Mouse (Mus musculus) c-Kit-positive CD71-positive TER-119-positive erythroid progenitor cells, embryonic 14.5 days (primary cell): ENCODE measurements around the gene Pou3f1.

Experiments
- DNase-seq: peaks from one replicate; pipeline ENCODE4 v3.0.0-alpha.2; 2013; ENCODE audit warnings: low spot score

Pou3f1 gene

GRCm38 (mm10) chr4:124656518-124656853 is at the start of gene Pou3f1:
Gene Pou3f1, plus strand, starts transcription at chr4:124656807.
- DNase-seq: no peak

DNA sequence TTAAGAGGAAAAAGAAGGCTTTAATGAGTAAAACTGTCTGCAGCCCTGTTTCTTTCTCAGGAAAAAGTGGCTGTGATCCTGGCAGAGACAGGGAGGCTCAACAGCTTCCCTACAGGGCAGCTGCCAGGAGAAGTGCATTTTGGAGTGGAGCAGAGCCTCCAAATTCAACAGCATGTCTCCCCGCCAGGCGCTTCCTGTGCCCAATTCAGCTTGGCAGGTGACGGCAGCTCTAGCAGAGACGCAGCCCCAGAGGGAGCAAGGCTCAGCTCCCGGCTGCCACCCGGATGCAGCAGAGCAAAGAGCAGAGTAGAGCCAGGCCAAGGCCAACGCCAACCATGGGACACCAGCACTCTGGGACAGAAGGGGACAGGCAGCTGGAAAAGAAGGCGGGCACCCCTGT is 49.4 kb upstream of the Pou3f1 start:
- no peak for DNase-seq

- DNase-seq: no peak
These were observed 46.5 kb upstream of the Pou3f1 start for GRCm38 (mm10) chr4:124610066-124610465.

- no peak for DNase-seq
These were observed 45.9 kb upstream of the Pou3f1 start, which contains the start of gene 3100002H09Rik for GRCm38 (mm10) chr4:124610703-124611102. Gene 3100002H09Rik, minus strand, starts transcription at chr4:124610803.

DNA sequence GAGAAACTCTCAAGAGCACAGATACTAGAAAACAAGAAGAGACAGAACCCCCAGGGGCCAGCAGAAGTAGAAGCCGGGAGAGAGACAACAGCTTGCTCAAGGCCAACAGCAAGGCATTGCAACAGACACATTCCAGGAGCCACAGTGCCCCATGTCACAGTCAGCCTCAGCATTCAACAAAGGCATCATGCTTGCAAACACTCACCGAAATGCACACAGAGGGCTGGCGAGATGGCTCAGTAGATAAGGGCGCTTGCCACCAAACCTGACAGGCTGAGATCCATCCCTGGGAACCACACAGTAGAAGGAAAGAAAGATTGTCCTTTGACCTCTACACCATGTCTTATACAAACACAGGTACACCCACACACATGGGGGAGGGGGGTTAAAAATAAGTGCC is 44.8 kb upstream of the Pou3f1 start:
- DNase-seq: no peak

GRCm38 (mm10) chr4:124614189-124614588 is 42.4 kb upstream of the Pou3f1 start:
- no peak for DNase-seq

- no peak for DNase-seq
These were observed 41.1 kb upstream of the Pou3f1 start for GRCm38 (mm10) chr4:124615406-124615960.

GRCm38 (mm10) chr4:124615986-124616385 is 40.6 kb upstream of the Pou3f1 start:
- no peak for DNase-seq

GRCm38 (mm10) chr4:124616636-124617035 is 40.0 kb upstream of the Pou3f1 start:
- no peak for DNase-seq

- DNase-seq: no peak
These were observed 38.0 kb upstream of the Pou3f1 start for GRCm38 (mm10) chr4:124618599-124618998.

GRCm38 (mm10) chr4:124621406-124621805 is 35.2 kb upstream of the Pou3f1 start:
- DNase-seq: no peak

GRCm38 (mm10) chr4:124622566-124622965 is 34.0 kb upstream of the Pou3f1 start:
- DNase-seq: no peak

GRCm38 (mm10) chr4:124624111-124624581 is 32.5 kb upstream of the Pou3f1 start:
- DNase-seq: no peak

GRCm38 (mm10) chr4:124626836-124627235 is 29.8 kb upstream of the Pou3f1 start:
- no peak for DNase-seq

DNA sequence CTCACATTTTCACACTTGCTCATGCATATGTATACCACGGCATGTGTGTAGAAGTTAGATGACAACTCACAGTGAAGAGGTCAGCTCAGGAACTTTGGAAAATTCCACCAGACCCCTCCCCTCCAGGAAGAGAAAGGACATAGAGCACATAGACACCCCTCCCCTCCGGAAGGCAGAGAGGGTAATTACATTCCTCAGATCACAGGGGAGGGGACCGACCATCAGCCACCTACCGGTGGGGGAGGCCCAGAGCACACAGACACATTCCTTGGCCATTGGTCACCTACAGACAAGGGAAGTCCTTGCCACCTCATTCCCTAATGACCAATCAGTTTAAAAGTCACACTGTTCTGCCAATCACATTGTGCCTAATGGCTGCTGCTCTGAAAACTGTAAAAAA is 25.2 kb upstream of the Pou3f1 start:
- no peak for DNase-seq

DNA sequence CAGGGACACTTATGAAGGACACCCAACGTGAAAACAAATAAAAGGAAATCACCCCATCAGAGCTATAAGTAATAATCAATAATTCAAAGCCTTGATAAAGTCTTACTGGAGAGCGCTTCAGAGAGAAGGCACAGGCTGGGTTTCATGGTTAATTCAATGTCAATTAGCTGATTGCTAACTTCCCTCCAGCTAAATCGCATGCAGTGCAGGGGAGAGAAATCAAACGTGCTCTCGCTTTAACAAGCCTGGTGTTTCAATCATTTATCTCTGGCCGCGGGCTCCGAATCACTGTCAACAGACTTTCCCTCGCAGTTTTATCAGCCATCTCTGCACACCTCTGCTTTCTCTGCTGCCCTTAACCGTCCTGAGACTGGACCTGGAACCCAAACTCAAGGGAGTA is 23.8 kb upstream of the Pou3f1 start:
- no peak for DNase-seq

DNA sequence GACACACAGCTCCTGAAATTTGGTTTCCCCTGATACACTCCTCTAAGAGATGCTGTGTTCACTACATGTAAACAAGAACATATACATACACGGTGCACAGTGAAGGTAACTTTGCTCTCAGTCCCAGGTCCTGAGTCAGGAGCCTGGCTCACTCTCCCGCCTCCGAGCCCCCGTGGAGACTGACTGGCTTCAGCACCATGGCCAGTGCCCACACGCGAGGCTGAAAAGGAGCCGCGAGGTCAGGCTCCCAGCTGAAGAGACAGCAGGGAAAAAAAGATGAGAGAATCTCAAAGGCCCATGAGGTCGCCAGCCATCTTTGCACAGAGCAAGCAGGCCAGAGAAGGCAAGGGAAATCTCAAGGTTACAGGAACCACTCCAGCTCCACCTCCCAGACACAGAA is 23.3 kb upstream of the Pou3f1 start:
- DNase-seq: no peak

DNA sequence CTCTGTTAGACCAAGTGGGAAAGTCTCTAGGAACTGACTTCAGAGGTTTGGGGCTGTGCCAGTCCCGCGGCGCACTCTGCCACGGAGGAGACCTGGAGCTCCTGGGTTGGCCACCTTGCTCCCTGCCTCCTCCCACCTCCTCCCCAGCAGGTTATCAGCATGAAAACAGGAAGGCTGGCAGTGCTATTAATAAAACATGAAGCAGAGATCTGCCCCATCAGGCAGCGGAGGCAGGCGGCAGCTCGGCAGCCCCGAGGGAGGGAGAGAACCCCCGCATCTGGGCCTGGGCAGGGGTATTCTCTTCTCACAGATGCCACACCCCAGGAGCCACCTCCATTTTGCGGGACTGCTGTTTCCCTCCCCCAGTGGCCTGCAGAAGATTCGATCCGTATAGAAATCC is 16.9 kb upstream of the Pou3f1 start:
- no peak for DNase-seq

DNA sequence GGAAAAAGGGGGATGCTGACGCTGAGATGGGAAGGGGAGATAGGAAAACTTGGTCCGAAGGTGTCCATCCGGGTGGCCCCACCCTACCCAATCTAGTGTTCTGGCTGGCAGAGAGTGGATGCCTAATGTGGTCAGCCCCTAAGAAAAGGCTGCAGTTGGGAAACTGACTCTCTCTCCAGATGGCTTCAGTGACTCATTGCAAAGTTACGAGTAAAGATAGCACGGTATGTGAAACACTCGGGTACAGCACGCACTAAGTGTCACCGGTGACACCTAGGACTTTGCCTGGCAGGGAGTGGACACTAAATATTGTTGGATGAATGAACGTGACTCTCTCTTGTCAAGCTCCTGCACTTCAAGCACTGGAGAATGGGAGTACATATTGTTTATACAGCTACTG is 12.7 kb upstream of the Pou3f1 start:
- DNase-seq: no peak

DNA sequence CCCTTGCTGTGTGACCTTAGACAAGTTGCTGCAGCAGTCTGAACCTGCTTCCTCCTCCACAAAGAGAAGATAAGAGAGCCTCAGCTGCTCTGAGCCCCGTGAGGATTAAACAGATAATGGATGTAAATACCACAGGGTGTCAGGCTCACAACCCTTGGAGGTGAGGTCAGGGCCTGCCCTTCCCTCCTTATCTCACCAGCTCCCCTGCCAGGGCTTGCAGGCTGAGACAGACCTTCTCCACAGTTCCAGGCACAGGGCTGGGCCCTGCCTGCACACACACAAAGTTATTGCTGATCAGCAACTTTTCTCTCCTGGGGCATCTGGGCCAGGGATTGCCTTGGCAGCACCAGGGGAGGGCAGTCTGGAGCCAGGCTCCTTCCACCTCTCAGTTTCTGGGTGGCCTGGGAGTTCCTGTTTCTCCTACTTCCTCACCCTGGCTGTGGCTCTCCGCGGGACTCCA is 11.6 kb upstream of the Pou3f1 start:
- DNase-seq: peak; percentile 42

- no peak for DNase-seq
These were observed 10.0 kb upstream of the Pou3f1 start for GRCm38 (mm10) chr4:124646591-124646990.

GRCm38 (mm10) chr4:124647909-124648308 is 8.7 kb upstream of the Pou3f1 start:
- no peak for DNase-seq

DNA sequence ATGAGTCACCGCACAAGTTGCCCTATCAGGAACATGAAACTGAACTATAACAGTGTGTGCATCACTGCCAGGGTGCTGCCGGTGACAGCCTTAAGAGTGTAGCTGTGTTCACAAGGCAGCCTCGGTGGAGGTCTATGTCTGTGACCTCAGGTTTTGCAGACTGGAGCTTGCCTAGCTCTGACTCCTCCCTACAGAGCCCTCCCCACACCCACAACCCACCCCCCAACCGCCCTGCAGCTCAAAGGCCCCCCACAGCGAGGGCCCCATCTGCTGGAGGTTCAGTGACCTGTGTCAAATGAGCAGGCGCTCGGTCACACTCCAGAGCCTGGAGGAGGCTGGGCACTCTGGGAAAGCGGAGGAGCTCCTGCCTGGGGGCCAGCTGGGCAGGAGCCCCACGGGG is 3.7 kb upstream of the Pou3f1 start:
- no peak for DNase-seq

DNA sequence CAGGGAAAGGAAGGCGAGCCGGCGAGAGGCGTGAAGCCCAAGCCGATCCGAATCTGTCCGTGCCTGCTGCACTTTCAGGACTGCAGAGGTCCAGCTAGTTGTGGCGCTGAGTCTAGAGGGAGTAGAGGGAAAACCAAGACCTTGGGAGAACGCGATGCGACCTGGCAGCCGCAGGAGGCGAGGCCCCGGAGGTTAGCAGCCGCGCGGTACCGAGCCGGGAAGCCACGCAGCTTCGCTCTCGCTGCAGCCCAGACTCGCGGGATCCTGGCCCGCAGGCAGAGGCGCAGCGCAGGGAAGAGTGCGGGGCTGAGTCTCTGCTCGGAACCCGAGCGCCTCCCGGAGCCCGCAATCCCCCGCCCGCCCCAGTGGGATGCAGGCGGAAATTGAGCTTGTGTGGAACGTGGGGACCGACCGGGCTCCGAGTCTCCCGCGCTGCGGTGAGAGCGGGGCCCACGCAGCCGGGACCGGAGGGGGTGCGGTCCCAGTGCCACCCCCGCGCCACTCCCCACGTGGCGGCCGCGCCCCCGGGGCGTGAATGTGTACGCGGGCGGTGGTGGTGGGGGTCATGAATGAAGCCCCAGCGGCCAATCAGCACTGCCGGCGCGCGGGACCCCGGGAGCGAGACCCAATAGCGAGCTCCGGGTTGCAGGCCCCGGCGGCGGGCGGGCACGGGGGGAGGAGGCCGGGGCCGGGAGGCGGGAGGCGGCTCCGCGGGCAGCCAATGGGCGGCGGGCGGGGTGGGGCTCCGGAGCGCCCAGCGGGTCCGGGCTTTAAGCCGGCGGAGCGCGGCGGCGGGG is 445 bp downstream of the Pou3f1 start:
- DNase-seq: no peak
